8 mouse cellular contexts compared by ENCODE assay signal in genomic region chr17:25843636-25844395, GRCm38 (mm10). TPM values are rescaled to one million over a fixed set of nuclear protein-coding genes. Genes with fewer than 3 reads are reported as not detected.
DNase-seq lines count a peak whose midpoint lies in the region; ATAC-seq and TF ChIP-seq lines count a peak whose summit lies in the region.

No protein-coding gene starts in this region.

- H3K79me2 ChIP-seq in liver, adult 2 months (ENCODE audit: control insufficient read depth, insufficient read depth, low read length) = peaks cover 15% of the 10 kb centered on the region; the same call in 1 of the 2 replicates

- peak overlapping the region; percentile 78 for H3K9ac ChIP-seq in forebrain, embryonic 16.5 days (replicated peaks; ENCODE audit: low read depth, low read length)
- H3K9ac ChIP-seq in liver, adult 2 months (ENCODE audit: low read depth, low read length) = peak overlapping the region; percentile 96
- H3K9ac ChIP-seq in stomach, embryonic 14.5 days (replicated peaks; ENCODE audit: low read depth, low read length) = peak overlapping the region; percentile 84

- no peaks in the 10 kb centered on the region for H3K9me3 ChIP-seq in forebrain, embryonic 16.5 days (ENCODE audit: control insufficient read depth, low read length)
- no peaks in the 10 kb centered on the region for H3K9me3 ChIP-seq in stomach, embryonic 14.5 days (ENCODE audit: control insufficient read depth, low read depth, low read length)

- TF ChIP-seq CTCF in liver, adult 2 months (IDR thresholded peaks at IDR 0.05; ENCODE audit: low read depth, low read length) = no peak

- peaks cover 26% of the 10 kb centered on the region for H3K36me3 ChIP-seq in forebrain, embryonic 16.5 days (ENCODE audit: control insufficient read depth, insufficient read depth)
- 0 out of 2 replicates have a peak, but pooled peaks cover 2% of the 10 kb centered on the region for H3K36me3 ChIP-seq in liver, adult 2 months (ENCODE audit: control insufficient read depth, insufficient read depth, low read length)
- H3K36me3 ChIP-seq in stomach, embryonic 14.5 days (ENCODE audit: control insufficient read depth, insufficient read depth, low read length) = peaks cover 44% of the 10 kb centered on the region

- no peak for TF ChIP-seq POLR2A in liver, adult 2 months (IDR thresholded peaks at IDR 0.05; ENCODE audit: extremely low read depth, insufficient read depth, low read length)

- H3K4me1 ChIP-seq in brown adipose tissue, adult 24 weeks (ENCODE audit: control insufficient read depth, insufficient read depth, insufficient read length, low read length) = peaks cover 7% of the 10 kb centered on the region
- H3K4me1 ChIP-seq in forebrain, embryonic 16.5 days (replicated peaks; ENCODE audit: control insufficient read depth, insufficient read depth, low read length) = peaks cover 16% of the 10 kb centered on the region
- H3K4me1 ChIP-seq in liver, adult 2 months (ENCODE audit: control insufficient read depth, insufficient read depth, low read length) = peaks cover 21% of the 10 kb centered on the region
- H3K4me1 ChIP-seq in stomach, embryonic 14.5 days (ENCODE audit: control insufficient read depth, insufficient read depth, low read length) = peaks cover 14% of the 10 kb centered on the region

- WGBS in forebrain, embryonic 16.5 days = 3% methylated on average over 38 of the region's 38 CpGs
- under 1% methylated on average over 38 of the region's 38 CpGs for WGBS in liver, adult 2 months
- WGBS in stomach, embryonic 14.5 days = 3% methylated on average over 37 of the region's 38 CpGs

- peak overlapping the region; percentile 70 for H3K27ac ChIP-seq in brown adipose tissue, adult 24 weeks (replicated peaks; ENCODE audit: low read depth, low read length)
- H3K27ac ChIP-seq in forebrain, embryonic 16.5 days (ENCODE audit: low read length) = peak overlapping the region; percentile 66
- peak overlapping the region; percentile 76 for H3K27ac ChIP-seq in liver, adult 2 months (replicated peaks; ENCODE audit: insufficient read depth, low read depth, low read length)
- peak overlapping the region; percentile 76 for H3K27ac ChIP-seq in stomach, embryonic 14.5 days (ENCODE audit: low read length)

- no peaks in the 10 kb centered on the region for H3K27me3 ChIP-seq in forebrain, embryonic 16.5 days (replicated peaks; ENCODE audit: control insufficient read depth, insufficient read depth, low read length)
- H3K27me3 ChIP-seq in liver, adult 2 months (ENCODE audit: control insufficient read depth, insufficient read depth, low read length) = no peaks in the 10 kb centered on the region
- no peaks in the 10 kb centered on the region for H3K27me3 ChIP-seq in stomach, embryonic 14.5 days (ENCODE audit: control insufficient read depth, insufficient read depth, low read length)

- ATAC-seq in forebrain, embryonic 16.5 days = peak; percentile 8; the same call in 1 of the 2 replicates
- peak; percentile 44 for ATAC-seq in stomach, embryonic 14.5 days (ENCODE audit: insufficient number of reproducible peaks, insufficient read depth, low FRiP score, low read depth)

- peak; percentile 25 to 44 for DNase-seq in left cerebral cortex, adult 18-20 months (ENCODE audit: low spot score in 2 of 2)
- no peak for DNase-seq in left cerebral cortex, postnatal 4 days
- no peak for DNase-seq in liver, adult 2 months (ENCODE audit: extremely low read depth, low read depth, low spot score)
- no peak for DNase-seq in layer of hippocampus, adult 9-11 months
- DNase-seq in adrenal gland, postnatal 25 days = no peak

- H3K4me2 ChIP-seq in forebrain, embryonic 16.5 days (ENCODE audit: low read length) = peak overlapping the region; percentile 89
- peak overlapping the region; percentile 87 for H3K4me2 ChIP-seq in stomach, embryonic 14.5 days (replicated peaks; ENCODE audit: low read depth, low read length)

- H3K4me3 ChIP-seq in brown adipose tissue, adult 24 weeks (ENCODE audit: insufficient read depth, low read depth, low read length) = peak overlapping the region; percentile 83
- peak overlapping the region; percentile 87 for H3K4me3 ChIP-seq in forebrain, embryonic 16.5 days (replicated peaks; ENCODE audit: low read length)
- H3K4me3 ChIP-seq in liver, adult 2 months (ENCODE audit: insufficient read depth, low read depth, low read length) = peak overlapping the region; percentile 95
- peak overlapping the region; percentile 88 for H3K4me3 ChIP-seq in stomach, embryonic 14.5 days (ENCODE audit: low read depth, low read length)

- intact Hi-C loops in left cerebral cortex, postnatal 4 days (cut with DNase I) = no loop called here

RNA-seq across cellular contexts. Expression of gene Rhot2, which starts 0.8 kb away (rescaled TPM):
- 10 to 100 TPM; 89.5 to 92.8 TPM for total RNA-seq in left cerebral cortex, adult 18-20 months (2021)
- 10 to 100 TPM; 58.5 to 65.2 TPM for total RNA-seq in left cerebral cortex, postnatal 4 days (2021)
- polyA plus RNA-seq in brown adipose tissue, adult 24 weeks (2012; ENCODE audit: insufficient read depth, insufficient read length, missing spikeins) = 69.0 and 72.5 TPM in 2 replicates
- polyA plus RNA-seq in forebrain, embryonic 16.5 days (2015; fragmentation: Nextera tagmentation; extraction: Ambion mirVana) = 15.8 and 20.3 TPM in 2 replicates
- 18.0 and 20.9 TPM in 2 replicates for total RNA-seq in liver, adult 2 months (2014; rRNA removed)
- 63.0 and 71.1 TPM in 2 replicates for polyA plus RNA-seq in liver, adult 2 months (2012; rRNA removed)
- polyA plus RNA-seq in stomach, embryonic 14.5 days (2014; fragmentation: Nextera tagmentation; extraction: Ambion mirVana) = 11.2 and 13.6 TPM in 2 replicates
- total RNA-seq in adrenal gland, postnatal 25 days (2021) = 124 and 130 TPM in 2 replicates

RNA-seq across cellular contexts. Expression of gene Gm20683, which starts 2.3 kb away (rescaled TPM):
- 10 to 100 TPM; 20.7 to 23.7 TPM for total RNA-seq in left cerebral cortex, adult 18-20 months (2021)
- total RNA-seq in left cerebral cortex, postnatal 4 days (2021) = 10 to 100 TPM; 22.7 to 26.6 TPM
- 0.95 and 1.6 TPM in 2 replicates for polyA plus RNA-seq in brown adipose tissue, adult 24 weeks (2012; ENCODE audit: insufficient read depth, insufficient read length, missing spikeins)
- 10.7 and 14.2 TPM in 2 replicates for polyA plus RNA-seq in forebrain, embryonic 16.5 days (2015; fragmentation: Nextera tagmentation; extraction: Ambion mirVana)
- total RNA-seq in liver, adult 2 months (2014; rRNA removed) = 2.7 and 4.8 TPM in 2 replicates
- polyA plus RNA-seq in liver, adult 2 months (2012; rRNA removed) = 19.1 and 26.9 TPM in 2 replicates
- 1.4 and 2.1 TPM in 2 replicates for polyA plus RNA-seq in stomach, embryonic 14.5 days (2014; fragmentation: Nextera tagmentation; extraction: Ambion mirVana)
- 12.8 and 26.6 TPM in 2 replicates for total RNA-seq in adrenal gland, postnatal 25 days (2021)

RNA-seq across cellular contexts. Expression of gene Rhbdl1, which starts 6.7 kb away (rescaled TPM):
- total RNA-seq in left cerebral cortex, adult 18-20 months (2021) = 10 to 100 TPM; 40.6 to 42.4 TPM
- 10 to 100 TPM; 58.5 to 61.5 TPM for total RNA-seq in left cerebral cortex, postnatal 4 days (2021)
- polyA plus RNA-seq in brown adipose tissue, adult 24 weeks (2012; ENCODE audit: insufficient read depth, insufficient read length, missing spikeins) = 3.4 and 5.0 TPM in 2 replicates
- polyA plus RNA-seq in forebrain, embryonic 16.5 days (2015; fragmentation: Nextera tagmentation; extraction: Ambion mirVana) = 30.7 and 42.2 TPM in 2 replicates
- 0.40 and 0.74 TPM in 2 replicates for total RNA-seq in liver, adult 2 months (2014; rRNA removed)
- polyA plus RNA-seq in liver, adult 2 months (2012; rRNA removed) = 3.8 and 5.5 TPM in 2 replicates
- 2.7 and 3.2 TPM in 2 replicates for polyA plus RNA-seq in stomach, embryonic 14.5 days (2014; fragmentation: Nextera tagmentation; extraction: Ambion mirVana)
- 15.4 and 20.2 TPM in 2 replicates for total RNA-seq in adrenal gland, postnatal 25 days (2021)

RNA-seq across cellular contexts. Expression of gene Stub1, which starts 10.6 kb away (rescaled TPM):
- 100 to 1,000 TPM; 178 to 180 TPM for total RNA-seq in left cerebral cortex, adult 18-20 months (2021)
- 100 to 1,000 TPM; 162 to 171 TPM for total RNA-seq in left cerebral cortex, postnatal 4 days (2021)
- polyA plus RNA-seq in brown adipose tissue, adult 24 weeks (2012; ENCODE audit: insufficient read depth, insufficient read length, missing spikeins) = 65.3 and 69.4 TPM in 2 replicates
- polyA plus RNA-seq in forebrain, embryonic 16.5 days (2015; fragmentation: Nextera tagmentation; extraction: Ambion mirVana) = 301 and 335 TPM in 2 replicates
- 50.4 and 55.3 TPM in 2 replicates for total RNA-seq in liver, adult 2 months (2014; rRNA removed)
- polyA plus RNA-seq in liver, adult 2 months (2012; rRNA removed) = 81.3 and 94.4 TPM in 2 replicates
- 321 and 347 TPM in 2 replicates for polyA plus RNA-seq in stomach, embryonic 14.5 days (2014; fragmentation: Nextera tagmentation; extraction: Ambion mirVana)
- 182 and 205 TPM in 2 replicates for total RNA-seq in adrenal gland, postnatal 25 days (2021)

RNA-seq across cellular contexts. Expression of gene Jmjd8, which starts 15.1 kb away (rescaled TPM):
- total RNA-seq in left cerebral cortex, adult 18-20 months (2021) = 10 to 100 TPM; 43.5 to 52.3 TPM
- 10 to 100 TPM; 54.8 to 55.1 TPM for total RNA-seq in left cerebral cortex, postnatal 4 days (2021)
- polyA plus RNA-seq in brown adipose tissue, adult 24 weeks (2012; ENCODE audit: insufficient read depth, insufficient read length, missing spikeins) = 29.2 and 37.3 TPM in 2 replicates
- polyA plus RNA-seq in forebrain, embryonic 16.5 days (2015; fragmentation: Nextera tagmentation; extraction: Ambion mirVana) = 68.2 and 73.9 TPM in 2 replicates
- 25.6 and 30.5 TPM in 2 replicates for total RNA-seq in liver, adult 2 months (2014; rRNA removed)
- 75.0 and 78.4 TPM in 2 replicates for polyA plus RNA-seq in liver, adult 2 months (2012; rRNA removed)
- 41.9 and 44.4 TPM in 2 replicates for polyA plus RNA-seq in stomach, embryonic 14.5 days (2014; fragmentation: Nextera tagmentation; extraction: Ambion mirVana)
- 92.9 and 104 TPM in 2 replicates for total RNA-seq in adrenal gland, postnatal 25 days (2021)

Comparison
In these comparisons a context has a peak if more than half of its experiments do, and no peak if none do; other contexts are left out.
1. DNase-seq: peak in left cerebral cortex, adult 18-20 months (2 of 2); none in left cerebral cortex, postnatal 4 days (single experiment), liver, adult 2 months (single experiment), layer of hippocampus, adult 9-11 months (single experiment) and adrenal gland, postnatal 25 days (single experiment).
2. Peak in every context shown above with its lines, with median percentiles within 50 percentile points of each other: H3K27ac ChIP-seq, H3K4me3 ChIP-seq and H3K9ac ChIP-seq.